Mouse (Mus musculus): ENCODE measurements around the gene Gcsam. TPM values are rescaled to one million over a fixed set of nuclear protein-coding genes. Genes with fewer than 3 reads are reported as not detected.

The Gcsam gene
- polyA plus RNA-seq, 1 experiment from 2014 or later = 0.15 TPM

GRCm38 (mm10) chr16:45668178-45668577, 58.0 kb downstream of the Gcsam start:
- WGBS = 68% methylated on average over 3 of the region's 3 CpGs
- H3K4me2 ChIP-seq (ENCODE audit: low read depth, low read length) = no peak overlapping the region
- H3K27me3 ChIP-seq (ENCODE audit: control insufficient read depth, insufficient read depth, low read length) = no peaks in the 10 kb centered on the region
- DNase-seq (ENCODE audit: low spot score) (no peak), ATAC-seq (replicated peaks; ENCODE audit: insufficient number of reproducible peaks, low FRiP score, low TSS enrichment, low read depth) (no peak)
- H3K9ac ChIP-seq (replicated peaks; ENCODE audit: low read length) = no peak overlapping the region
- H3K27ac ChIP-seq (replicated peaks; ENCODE audit: low read depth, low read length) = no peak overlapping the region
- no peak overlapping the region for H3K4me3 ChIP-seq (ENCODE audit: low read depth, low read length)
- no peaks in the 10 kb centered on the region for H3K4me1 ChIP-seq (ENCODE audit: control insufficient read depth, insufficient read depth, low read length)
- no peaks in the 10 kb centered on the region for H3K9me3 ChIP-seq (replicated peaks; ENCODE audit: control insufficient read depth, low read length)
- no peaks in the 10 kb centered on the region for H3K36me3 ChIP-seq (replicated peaks; ENCODE audit: control insufficient read depth, insufficient read depth, low read depth, low read length)

GRCm38 (mm10) chr16:45670005-45670404, 59.8 kb downstream of the Gcsam start:
- ATAC-seq (replicated peaks; ENCODE audit: insufficient number of reproducible peaks, low FRiP score, low TSS enrichment, low read depth) (no peak), DNase-seq (ENCODE audit: low spot score) (no peak)
- Histone ChIP-seq H3K4me1 (ENCODE audit: control insufficient read depth, insufficient read depth, low read length) (no peaks in the 10 kb centered on the region), H3K36me3 (replicated peaks; ENCODE audit: control insufficient read depth, insufficient read depth, low read depth, low read length) (no peaks in the 10 kb centered on the region), H3K27me3 (ENCODE audit: control insufficient read depth, insufficient read depth, low read length) (no peaks in the 10 kb centered on the region), H3K9ac (replicated peaks; ENCODE audit: low read length) (no peak overlapping the region), H3K27ac (replicated peaks; ENCODE audit: low read depth, low read length) (no peak overlapping the region), H3K4me2 (ENCODE audit: low read depth, low read length) (no peak overlapping the region), H3K9me3 (replicated peaks; ENCODE audit: control insufficient read depth, low read length) (no peaks in the 10 kb centered on the region), H3K4me3 (ENCODE audit: low read depth, low read length) (no peak overlapping the region)
- 69% methylated on average over 4 of the region's 4 CpGs for WGBS

Other genes starting within 250 kb of the Gcsam start
- gene Cd200, start 201.3 kb upstream of the Gcsam start, polyA plus RNA-seq (2014; fragmentation: Nextera tagmentation; extraction: Ambion mirVana) = 22.3 and 24.0 TPM in 2 replicates
- not detected in 2 replicates for gene Gm609, start 117.4 kb upstream of the Gcsam start, polyA plus RNA-seq (2014; fragmentation: Nextera tagmentation; extraction: Ambion mirVana)
- not detected in 2 replicates for gene Gm17783, start 78.3 kb upstream of the Gcsam start, polyA plus RNA-seq (2014; fragmentation: Nextera tagmentation; extraction: Ambion mirVana)
- not detected in 2 replicates for gene Slc9c1, start 75.1 kb upstream of the Gcsam start, polyA plus RNA-seq (2014; fragmentation: Nextera tagmentation; extraction: Ambion mirVana)
- gene BC016579, start 43.7 kb downstream of the Gcsam start, polyA plus RNA-seq (2014; fragmentation: Nextera tagmentation; extraction: Ambion mirVana) = 0.15 and 0.18 TPM in 2 replicates
- 0.21 and 0.28 TPM in 2 replicates for gene Tmprss7, start 83.3 kb downstream of the Gcsam start, polyA plus RNA-seq (2014; fragmentation: Nextera tagmentation; extraction: Ambion mirVana)
- 94.9 and 116 TPM in 2 replicates for gene Tagln3, start 114.2 kb downstream of the Gcsam start, polyA plus RNA-seq (2014; fragmentation: Nextera tagmentation; extraction: Ambion mirVana)
- gene Abhd10, start 132.6 kb downstream of the Gcsam start, polyA plus RNA-seq (2014; fragmentation: Nextera tagmentation; extraction: Ambion mirVana) = 36.9 and 40.6 TPM in 2 replicates

Data from embryonic facial prominence, embryonic 11.5 days (tissue).